Mouse (Mus musculus) forebrain, postnatal 0 days (tissue): ENCODE measurements at regions not wholly inside any gene's neighbourhood (a gene's known extent, or its start where the extent isn't known, plus 50 kb on each side); places are given as distances from the start of the nearest gene placed in this dataset.
A peak's percentile ranks its signal among the peaks of the same experiment; 100 is the strongest.

Experiments
- ATAC-seq: fragments of 200-750 bp; cut with Nextera tagmentation; 2 replicates; pipeline ENCODE4 v1.8.0; 2017; ENCODE audit warnings: mild to moderate bottlenecking, moderate library complexity
- DNase-seq: peaks from one replicate; pipeline ENCODE4 v3.0.0-alpha.2; 2015
- H3K27ac ChIP-seq: fragments of 300-500 bp; sonication (generic); 2 replicates; pipeline ENCODE4 v1.5.1; 2014; ENCODE audit warnings: low read depth, mild to moderate bottlenecking, antibody characterized with exemption, low read length, moderate library complexity, mixed read lengths
- H3K27me3 ChIP-seq: fragments of 300-500 bp; sonication (generic); 2 replicates; pipeline ENCODE4 v1.6.1; 2014; ENCODE audit warnings: mild to moderate bottlenecking, low read length, mixed read lengths; ENCODE audit not compliant: insufficient read depth
- H3K36me3 ChIP-seq: fragments of 300-500 bp; sonication (generic); 2 replicates; pipeline ENCODE4 v1.6.1; 2014; ENCODE audit warnings: mild to moderate bottlenecking, moderate library complexity; ENCODE audit not compliant: insufficient read depth
- H3K4me1 ChIP-seq: fragments of 300-500 bp; sonication (generic); 2 replicates; pipeline ENCODE4 v1.6.1; 2014; ENCODE audit warnings: antibody characterized with exemption; ENCODE audit not compliant: insufficient read depth
- H3K4me2 ChIP-seq: fragments of 300-500 bp; sonication (generic); 2 replicates; pipeline ENCODE4 v1.6.1; 2014; ENCODE audit warnings: low read depth, mild to moderate bottlenecking, moderate library complexity
- H3K4me3 ChIP-seq: fragments of 300-500 bp; sonication (generic); 2 replicates; pipeline ENCODE4 v1.5.1; 2014; ENCODE audit warnings: low read depth, low read length, mixed read lengths
- H3K9ac ChIP-seq: fragments of 300-500 bp; sonication (generic); 2 replicates; pipeline ENCODE4 v1.6.1; 2014; ENCODE audit warnings: mild to moderate bottlenecking
- H3K9me3 ChIP-seq: fragments of 300-500 bp; sonication (generic); 2 replicates; pipeline ENCODE4 v1.6.1; 2016; ENCODE audit warnings: low read length
- CTCF ChIP-seq: sonication (generic); IDR thresholded peaks from 2 replicates; pipeline ENCODE4 v1.5.1; 2016; ENCODE audit warnings: antibody characterized with exemption, control low read depth, low read depth
- WGBS: fragments of 180-500 bp; shearing (Covaris S2); extraction: QIAGEN DNeasy Blood & Tissue Kit; methylation state at CpG from one replicate; pipeline ENCODE4 v1.1.7; 2014; 5-methylcytosine and 5-hydroxymethylcytosine counted together

GRCm38 (mm10) chr2:77340076-77340475 is 59.7 kb upstream of the Sestd1 start:
- Histone ChIP-seq H3K4me3 (no peak overlapping the region), H3K4me1 (no peaks in the 10 kb centered on the region), H3K27me3 (no peaks in the 10 kb centered on the region), H3K9ac (no peak overlapping the region), H3K36me3 (no peaks in the 10 kb centered on the region), H3K4me2 (no peak overlapping the region), H3K27ac (no peak overlapping the region), H3K9me3 (no peaks in the 10 kb centered on the region)
- DNase-seq = no peak
- 80% methylated on average over 6 of the region's 6 CpGs for WGBS
- no peak for ATAC-seq
- TF ChIP-seq CTCF = no peak

GRCm38 (mm10) chr2:77337786-77338406 is 57.5 kb upstream of the Sestd1 start:
- DNase-seq (no peak), ATAC-seq (no peak)
- H3K4me1 ChIP-seq = no peaks in the 10 kb centered on the region
- H3K27me3 ChIP-seq = no peaks in the 10 kb centered on the region
- no peak for TF ChIP-seq CTCF
- WGBS = 59% methylated on average over 3 of the region's 3 CpGs
- no peak overlapping the region for H3K27ac ChIP-seq
- no peak overlapping the region for H3K4me3 ChIP-seq
- H3K9me3 ChIP-seq = no peaks in the 10 kb centered on the region
- H3K9ac ChIP-seq = no peak overlapping the region
- H3K36me3 ChIP-seq = no peaks in the 10 kb centered on the region
- no peak overlapping the region for H3K4me2 ChIP-seq

- ATAC-seq = no peak
- WGBS = 84% methylated on average over 3 of the region's 3 CpGs
- TF ChIP-seq CTCF = no peak
- no peak overlapping the region for H3K27ac ChIP-seq
- no peaks in the 10 kb centered on the region for H3K36me3 ChIP-seq
- no peak overlapping the region for H3K4me2 ChIP-seq
- H3K9me3 ChIP-seq = no peaks in the 10 kb centered on the region
- no peaks in the 10 kb centered on the region for H3K27me3 ChIP-seq
- DNase-seq = no peak
- H3K4me1 ChIP-seq = no peaks in the 10 kb centered on the region
- H3K4me3 ChIP-seq = no peak overlapping the region
- no peak overlapping the region for H3K9ac ChIP-seq
These were observed 56.9 kb upstream of the Sestd1 start for GRCm38 (mm10) chr2:77337318-77337717.

GRCm38 (mm10) chr2:77336810-77337209 is 56.4 kb upstream of the Sestd1 start:
- H3K9ac ChIP-seq = no peak overlapping the region
- no peak for ATAC-seq
- TF ChIP-seq CTCF = no peak
- 78% methylated on average over 3 of the region's 3 CpGs for WGBS
- no peaks in the 10 kb centered on the region for H3K9me3 ChIP-seq
- H3K4me3 ChIP-seq = no peak overlapping the region
- no peak overlapping the region for H3K27ac ChIP-seq
- no peaks in the 10 kb centered on the region for H3K27me3 ChIP-seq
- no peak overlapping the region for H3K4me2 ChIP-seq
- no peaks in the 10 kb centered on the region for H3K4me1 ChIP-seq
- no peaks in the 10 kb centered on the region for H3K36me3 ChIP-seq
- no peak for DNase-seq

- Histone ChIP-seq H3K4me1 (no peaks in the 10 kb centered on the region), H3K36me3 (no peaks in the 10 kb centered on the region), H3K9me3 (no peaks in the 10 kb centered on the region), H3K27me3 (no peaks in the 10 kb centered on the region), H3K4me3 (no peak overlapping the region), H3K27ac (no peak overlapping the region), H3K9ac (no peak overlapping the region), H3K4me2 (no peak overlapping the region)
- TF ChIP-seq CTCF = no peak
- DNase-seq (no peak), ATAC-seq (no peak)
- WGBS = 80% methylated on average over 9 of the region's 9 CpGs
These were observed 54.3 kb upstream of the Sestd1 start for GRCm38 (mm10) chr2:77334706-77335105.

GRCm38 (mm10) chr2:77333394-77334079 is 53.1 kb upstream of the Sestd1 start:
- H3K4me1 ChIP-seq = no peaks in the 10 kb centered on the region
- ATAC-seq = peak; percentile 71
- no peak overlapping the region for H3K27ac ChIP-seq

More at GRCm38 (mm10) chr2:77333394-77334079, 53.1 kb upstream of the Sestd1 start:
- Histone ChIP-seq H3K9me3 (no peaks in the 10 kb centered on the region), H3K4me2 (no peak overlapping the region), H3K9ac (no peak overlapping the region), H3K27me3 (no peaks in the 10 kb centered on the region), H3K36me3 (no peaks in the 10 kb centered on the region), H3K4me3 (no peak overlapping the region)
- 44% methylated on average over 8 of the region's 8 CpGs for WGBS
- TF ChIP-seq CTCF = no peak
- DNase-seq = peak; percentile 42
